Mouse (Mus musculus) hindbrain, embryonic 16.5 days (tissue): ENCODE results near the gene Pgm5. TPM values are rescaled to one million over a fixed set of nuclear protein-coding genes. Genes with fewer than 3 reads are reported as not detected.

Source experiments
- ATAC-seq: fragments of 200-750 bp; cut with Nextera tagmentation; 2 replicates; pipeline ENCODE4 v1.8.0; 2017; ENCODE audit warnings: moderate TSS enrichment, moderate library complexity
- H3K27ac ChIP-seq: fragments of 300-500 bp; sonication (generic); 2 replicates; pipeline ENCODE4 v1.5.1; 2014; ENCODE audit warnings: low read depth, mild to moderate bottlenecking, control low read depth, low read length, moderate library complexity
- H3K27me3 ChIP-seq: fragments of 300-500 bp; sonication (generic); replicated peaks from 2 replicates; pipeline ENCODE4 v1.6.1; 2014; ENCODE audit warnings: low read length; ENCODE audit not compliant: control insufficient read depth, insufficient read depth
- H3K36me3 ChIP-seq: fragments of 300-500 bp; sonication (generic); 2 replicates; pipeline ENCODE4 v1.6.1; 2014; ENCODE audit warnings: mild to moderate bottlenecking, low read length, moderate library complexity, mixed read lengths; ENCODE audit not compliant: control insufficient read depth, insufficient read depth
- H3K4me1 ChIP-seq: fragments of 300-500 bp; sonication (generic); 2 replicates; pipeline ENCODE4 v1.6.1; 2014; ENCODE audit warnings: low read depth, low read length; ENCODE audit not compliant: control insufficient read depth, insufficient read depth
- H3K4me2 ChIP-seq: fragments of 300-500 bp; sonication (generic); 2 replicates; pipeline ENCODE4 v1.6.1; 2014; ENCODE audit warnings: mild to moderate bottlenecking, low read length, control low read depth, moderate library complexity
- H3K4me3 ChIP-seq: fragments of 300-500 bp; sonication (generic); 2 replicates; pipeline ENCODE4 v1.5.1; 2014; ENCODE audit warnings: mild to moderate bottlenecking, low read length, control low read depth, moderate library complexity
- H3K9ac ChIP-seq: fragments of 300-500 bp; sonication (generic); 2 replicates; pipeline ENCODE4 v1.6.1; 2014; ENCODE audit warnings: low read depth, mild to moderate bottlenecking, control low read depth, low read length, moderate library complexity
- H3K9me3 ChIP-seq: fragments of 300-500 bp; sonication (generic); 2 replicates; pipeline ENCODE4 v1.6.1; 2014; ENCODE audit warnings: mild to moderate bottlenecking, low read length, moderate library complexity; ENCODE audit not compliant: control insufficient read depth
- WGBS: fragments of 180-500 bp; shearing (Covaris S2); extraction: QIAGEN DNeasy Blood & Tissue Kit; methylation state at CpG from one replicate; pipeline ENCODE4 v1.1.7; 2014; 5-methylcytosine and 5-hydroxymethylcytosine counted together
- polyA plus RNA-seq: library from polyadenylated mRNA; unstranded; fragments of >200 nt; fragmentation: Nextera tagmentation; extraction: Ambion mirVana; gene quantifications from 2 replicates; pipeline ENCODE4 v1.2.1, GENCODE M21; 2015

Pgm5 gene
- polyA plus RNA-seq, 1 experiment from 2014 or later = 1.7 TPM

DNA sequence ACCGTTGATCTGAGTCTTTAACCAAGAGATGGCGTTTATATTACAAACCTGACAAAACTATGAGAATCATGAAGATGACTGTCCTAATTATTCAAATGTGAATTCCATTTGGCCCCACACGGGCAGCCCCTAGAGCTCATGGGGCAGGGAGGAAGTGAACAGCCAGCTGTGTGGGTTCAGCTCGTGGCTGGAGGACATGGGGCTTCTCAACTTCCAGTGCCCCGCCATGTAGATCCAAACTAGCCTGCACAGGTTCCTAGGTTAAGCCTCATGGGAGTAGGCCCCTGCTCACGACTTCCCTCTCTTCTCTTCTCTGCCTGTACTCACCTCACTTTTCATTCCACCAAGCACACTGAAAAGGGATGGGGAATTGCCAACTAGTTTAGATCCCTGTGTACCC is 173.3 kb downstream of the Pgm5 start:
- H3K36me3 ChIP-seq = no peaks in the 10 kb centered on the region
- H3K27ac ChIP-seq = no peak overlapping the region
- H3K27me3 ChIP-seq = no peaks in the 10 kb centered on the region
- no peak overlapping the region for H3K9ac ChIP-seq
- ATAC-seq = no peak
- no peaks in the 10 kb centered on the region for H3K9me3 ChIP-seq
- H3K4me2 ChIP-seq = no peak overlapping the region
- 83% methylated on average over 6 of the region's 6 CpGs for WGBS
- H3K4me3 ChIP-seq = no peak overlapping the region
- no peaks in the 10 kb centered on the region for H3K4me1 ChIP-seq

- no peak overlapping the region for H3K27ac ChIP-seq
- H3K4me2 ChIP-seq = no peak overlapping the region
- no peak overlapping the region for H3K9ac ChIP-seq
- 89% methylated on average over 10 of the region's 10 CpGs for WGBS
- no peak for ATAC-seq
- H3K4me3 ChIP-seq = no peak overlapping the region
- no peaks in the 10 kb centered on the region for H3K27me3 ChIP-seq
- no peaks in the 10 kb centered on the region for H3K4me1 ChIP-seq
- H3K36me3 ChIP-seq = no peaks in the 10 kb centered on the region
- H3K9me3 ChIP-seq = no peaks in the 10 kb centered on the region
These were observed 175.2 kb downstream of the Pgm5 start for GRCm38 (mm10) chr19:24686411-24686810.

- no peaks in the 10 kb centered on the region for H3K27me3 ChIP-seq
- H3K27ac ChIP-seq = no peak overlapping the region
- no peaks in the 10 kb centered on the region for H3K4me1 ChIP-seq
- H3K36me3 ChIP-seq = no peaks in the 10 kb centered on the region
- H3K4me3 ChIP-seq = no peak overlapping the region
- WGBS = 69% methylated on average over 12 of the region's 12 CpGs
- no peak overlapping the region for H3K9ac ChIP-seq
- H3K9me3 ChIP-seq = no peaks in the 10 kb centered on the region
- no peak overlapping the region for H3K4me2 ChIP-seq
- no peak for ATAC-seq
These were observed 178.5 kb downstream of the Pgm5 start for GRCm38 (mm10) chr19:24683016-24683720.

GRCm38 (mm10) chr19:24677242-24677984 is 184.2 kb downstream of the Pgm5 start:
- 77% methylated on average over 8 of the region's 8 CpGs for WGBS
- no peak for ATAC-seq

DNA sequence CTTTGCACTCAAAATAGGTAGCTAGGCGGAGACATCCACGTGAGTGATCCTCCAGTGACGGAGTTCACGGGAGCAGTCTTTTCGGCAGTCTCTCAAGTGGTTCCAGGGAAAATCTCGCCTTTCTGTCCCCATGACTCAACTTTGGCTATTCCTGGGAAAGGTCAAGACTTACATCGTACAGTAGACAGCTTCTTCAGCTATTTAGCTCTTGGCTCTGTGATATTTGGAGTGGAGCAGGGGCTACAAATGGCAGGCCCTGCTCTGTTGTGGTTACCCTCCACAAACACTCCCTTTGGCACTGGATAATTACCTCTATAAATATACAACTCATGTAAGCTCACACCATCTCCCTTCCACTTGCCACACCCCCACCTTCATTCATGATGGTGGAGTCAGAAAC is 185.2 kb downstream of the Pgm5 start:
- Histone ChIP-seq H3K27ac (no peak overlapping the region), H3K9ac (no peak overlapping the region), H3K36me3 (no peaks in the 10 kb centered on the region), H3K27me3 (no peaks in the 10 kb centered on the region), H3K9me3 (no peaks in the 10 kb centered on the region), H3K4me2 (no peak overlapping the region), H3K4me1 (no peaks in the 10 kb centered on the region), H3K4me3 (no peak overlapping the region)
- ATAC-seq = no peak
- WGBS = 92% methylated on average over 7 of the region's 7 CpGs

More at GRCm38 (mm10) chr19:24677242-24677984, 184.2 kb downstream of the Pgm5 start:
- H3K27ac ChIP-seq = no peak overlapping the region
- H3K36me3 ChIP-seq = no peaks in the 10 kb centered on the region
- H3K9ac ChIP-seq = no peak overlapping the region
- no peak overlapping the region for H3K4me2 ChIP-seq
- H3K4me1 ChIP-seq = no peaks in the 10 kb centered on the region
- H3K9me3 ChIP-seq = no peaks in the 10 kb centered on the region
- no peak overlapping the region for H3K4me3 ChIP-seq
- no peaks in the 10 kb centered on the region for H3K27me3 ChIP-seq

- WGBS = 59% methylated on average over 4 of the region's 4 CpGs
- Histone ChIP-seq H3K4me2 (no peak within 1 kb of the TSS), H3K27me3 (no peaks in the 10 kb centered on the region), H3K36me3 (no peaks in the 10 kb centered on the region), H3K9ac (no peak within 1 kb of the TSS), H3K27ac (peak within 1 kb of the TSS; percentile 12; the same call in 1 of the 2 replicates), H3K9me3 (no peaks in the 10 kb centered on the region), H3K4me1 (no peaks in the 10 kb centered on the region), H3K4me3 (no peak within 1 kb of the TSS)
- ATAC-seq = no peak
These were observed 187.9 kb downstream of the Pgm5 start, which contains the start of gene Tmem252 for GRCm38 (mm10) chr19:24673762-24674161. Gene Tmem252, plus strand, starts transcription at chr19:24674008.

DNA sequence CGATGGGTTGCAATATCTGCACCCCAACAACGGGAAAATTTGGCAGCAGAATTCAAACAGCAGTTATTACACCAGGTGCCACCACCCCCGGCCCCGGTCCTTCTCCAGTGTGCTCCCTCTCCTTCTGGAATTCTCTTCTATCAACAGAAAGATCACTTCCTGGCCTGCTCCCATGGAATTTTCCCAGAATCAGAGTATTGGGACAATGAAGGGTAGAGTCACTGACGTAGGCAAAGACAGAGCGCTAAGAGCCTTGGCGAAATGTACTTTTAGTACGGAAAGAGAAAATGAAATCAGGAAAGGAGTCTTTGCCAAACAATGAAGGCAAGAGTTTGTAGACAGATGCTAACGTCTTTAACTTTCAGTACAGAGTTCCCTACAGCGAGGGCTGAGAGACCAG is 188.3 kb downstream of the Pgm5 start:
- Histone ChIP-seq H3K4me2 (no peak overlapping the region), H3K27ac (no peak overlapping the region; the same call in 1 of the 2 replicates), H3K36me3 (no peaks in the 10 kb centered on the region), H3K4me1 (no peaks in the 10 kb centered on the region), H3K4me3 (no peak overlapping the region), H3K9me3 (no peaks in the 10 kb centered on the region), H3K9ac (no peak overlapping the region), H3K27me3 (no peaks in the 10 kb centered on the region)
- no peak for ATAC-seq
- WGBS = 88% methylated on average over 10 of the region's 10 CpGs

DNA sequence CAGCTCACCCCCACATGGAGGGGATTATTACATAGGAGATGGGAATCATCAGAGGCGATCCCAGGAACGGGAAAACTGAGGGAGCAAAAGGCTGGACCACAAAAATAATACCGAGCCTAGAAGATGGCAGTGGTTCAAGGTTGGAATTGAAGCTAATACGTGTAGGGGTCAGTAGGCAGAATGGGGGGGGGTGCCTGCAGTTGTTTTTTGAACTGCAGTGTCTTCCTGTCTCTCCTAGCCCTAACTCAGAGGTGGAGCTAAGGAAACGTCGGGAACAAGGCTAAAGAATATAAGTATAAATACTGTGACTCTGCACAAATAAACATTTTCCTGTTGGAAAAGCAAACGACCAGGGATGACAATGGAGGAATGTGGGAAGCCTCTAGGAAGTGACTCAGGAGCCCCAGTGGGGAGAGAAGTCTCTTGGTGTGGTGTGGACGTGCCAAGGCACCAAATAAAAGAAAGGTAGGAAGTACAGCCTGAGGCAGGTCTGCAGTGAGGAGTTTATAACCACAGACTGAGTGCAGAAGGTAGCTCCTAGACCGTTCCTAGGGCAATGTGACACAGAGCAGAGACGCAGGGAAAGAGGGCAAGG is 189.2 kb downstream of the Pgm5 start:
- Histone ChIP-seq H3K4me3 (no peak overlapping the region), H3K27ac (no peak overlapping the region), H3K36me3 (no peaks in the 10 kb centered on the region), H3K27me3 (no peaks in the 10 kb centered on the region), H3K4me2 (no peak overlapping the region), H3K9ac (no peak overlapping the region), H3K4me1 (no peaks in the 10 kb centered on the region), H3K9me3 (no peaks in the 10 kb centered on the region)
- WGBS = 79% methylated on average over 10 of the region's 10 CpGs
- ATAC-seq = no peak

DNA sequence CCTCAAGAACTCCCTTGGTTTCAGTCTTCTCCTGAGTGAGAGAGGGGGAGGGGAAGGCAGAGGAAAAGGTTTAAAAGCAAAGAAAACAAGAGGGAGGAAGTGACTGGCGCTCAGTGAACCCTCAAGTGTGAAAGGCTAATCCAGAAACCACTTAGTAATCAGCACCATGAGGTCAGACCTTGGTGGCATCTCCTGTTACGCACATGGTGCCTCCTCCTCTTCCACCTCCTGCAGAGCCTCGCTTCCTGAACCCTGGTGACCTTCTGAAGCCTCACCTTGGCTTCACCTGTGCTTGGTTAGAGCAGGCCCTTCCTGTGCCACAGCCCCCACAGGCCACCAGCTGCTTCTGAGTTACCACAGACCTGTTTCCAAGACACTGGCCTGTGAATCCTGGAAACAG is 190.1 kb downstream of the Pgm5 start:
- H3K9ac ChIP-seq = no peak overlapping the region
- WGBS = 66% methylated on average over 3 of the region's 3 CpGs
- ATAC-seq = no peak
- H3K9me3 ChIP-seq = no peaks in the 10 kb centered on the region
- H3K4me3 ChIP-seq = no peak overlapping the region
- no peak overlapping the region for H3K4me2 ChIP-seq
- H3K27me3 ChIP-seq = no peaks in the 10 kb centered on the region
- H3K27ac ChIP-seq = peak overlapping the region; percentile 3; the same call in 1 of the 2 replicates
- H3K4me1 ChIP-seq = no peaks in the 10 kb centered on the region
- no peaks in the 10 kb centered on the region for H3K36me3 ChIP-seq
